Mouse (Mus musculus) layer of hippocampus, adult 8-10 months (tissue): ENCODE measurements around the gene Foxred1. TPM values are rescaled to one million over a fixed set of nuclear protein-coding genes. Genes with fewer than 3 reads are reported as not detected.

Experiments
- total RNA-seq, 4 experiments: library from RNA; stranded (reverse); gene quantifications; 2 replicates each; pipeline ENCODE4 v1.2.4; 2022

The Foxred1 gene
- total RNA-seq, 4 experiments from 2014 or later, result 33.3 to 46.1 (median 38.3) TPM

Other genes with a start within 250 kb of the Foxred1 start
- 10 to 100 TPM; 23.3 to 29.6 (median 26.6) TPM for gene St3gal4, start 91.8 kb downstream of the Foxred1 start, total RNA-seq
- gene Dcps, start 35.0 kb downstream of the Foxred1 start, total RNA-seq, result 10 to 100 TPM; 17.7 to 20.0 (median 18.2) TPM
- gene Srpr, start 10.9 kb downstream of the Foxred1 start, total RNA-seq, result 10 to 100 TPM; 62.5 to 86.8 (median 73.2) TPM
- gene Tirap, start 10.8 kb downstream of the Foxred1 start, total RNA-seq, result 1 to 10 TPM; 2.6 to 6.6 (median 3.2) TPM
- 10 to 100 TPM; 23.9 to 32.9 (median 27.7) TPM for gene Fam118b, start 56.8 kb upstream of the Foxred1 start, total RNA-seq
- gene Rpusd4, start 56.8 kb upstream of the Foxred1 start, total RNA-seq, result 10 to 100 TPM; 11.8 to 12.9 (median 12.1) TPM
- gene Cdon, start 210.1 kb upstream of the Foxred1 start, total RNA-seq, result 10 to 100 TPM; 12.6 to 13.9 (median 13.9) TPM